Mouse (Mus musculus): ENCODE measurements around the gene Naaa. TPM values are rescaled to one million over a fixed set of nuclear protein-coding genes. Genes with fewer than 3 reads are reported as not detected.

Gene Naaa
- polyA plus RNA-seq, 1 experiment from 2014 or later, result 5.3 TPM

Other genes with a start within 250 kb of the Naaa start
- gene Cdkl2, start 234.3 kb downstream of the Naaa start, polyA plus RNA-seq (2015; fragmentation: Nextera tagmentation; extraction: Ambion mirVana), result 0.29 and 0.37 TPM in 2 replicates
- gene G3bp2, start 194.5 kb downstream of the Naaa start, polyA plus RNA-seq (2015; fragmentation: Nextera tagmentation; extraction: Ambion mirVana), result 42.8 and 50.1 TPM in 2 replicates
- 20.2 and 20.4 TPM in 2 replicates for gene Uso1, start 140.2 kb downstream of the Naaa start, polyA plus RNA-seq (2015; fragmentation: Nextera tagmentation; extraction: Ambion mirVana)
- not detected in 2 replicates for gene U90926, start 62.8 kb downstream of the Naaa start, polyA plus RNA-seq (2015; fragmentation: Nextera tagmentation; extraction: Ambion mirVana)
- gene Ppef2, start 21.9 kb downstream of the Naaa start, polyA plus RNA-seq (2015; fragmentation: Nextera tagmentation; extraction: Ambion mirVana), result 0.05 and 0.06 TPM in 2 replicates
- 14.2 and 16.0 TPM in 2 replicates for gene Sdad1, start 32.3 kb upstream of the Naaa start, polyA plus RNA-seq (2015; fragmentation: Nextera tagmentation; extraction: Ambion mirVana)
- not detected in 2 replicates for gene Cxcl9, start 49.9 kb upstream of the Naaa start, polyA plus RNA-seq (2015; fragmentation: Nextera tagmentation; extraction: Ambion mirVana)
- 1.2 and 1.4 TPM in 2 replicates for gene Art3, start 53.7 kb upstream of the Naaa start, polyA plus RNA-seq (2015; fragmentation: Nextera tagmentation; extraction: Ambion mirVana)
- gene Cxcl10, start 70.7 kb upstream of the Naaa start, polyA plus RNA-seq (2015; fragmentation: Nextera tagmentation; extraction: Ambion mirVana), result 4.1 and 5.3 TPM in 2 replicates
- 26.7 and 27.7 TPM in 2 replicates for gene Nup54, start 157.0 kb upstream of the Naaa start, polyA plus RNA-seq (2015; fragmentation: Nextera tagmentation; extraction: Ambion mirVana)
- gene Scarb2, start 228.7 kb upstream of the Naaa start, polyA plus RNA-seq (2015; fragmentation: Nextera tagmentation; extraction: Ambion mirVana), result 7.0 and 8.0 TPM in 2 replicates